Mouse (Mus musculus) neural tube, embryonic 12.5 days (tissue): ENCODE results near the gene Syt13. TPM values are rescaled to one million over a fixed set of nuclear protein-coding genes. Genes with fewer than 3 reads are reported as not detected.

Source experiments
- ATAC-seq: fragments of 200-750 bp; cut with Nextera tagmentation; 2 replicates; pipeline ENCODE4 v1.8.0; 2017; ENCODE audit warnings: low read depth, mild to moderate bottlenecking, moderate TSS enrichment, moderate library complexity; ENCODE audit not compliant: low FRiP score
- H3K27ac ChIP-seq: fragments of 300-500 bp; sonication (generic); 2 replicates; pipeline ENCODE4 v1.5.1; 2016
- H3K27me3 ChIP-seq: fragments of 300-500 bp; sonication (generic); replicated peaks from 2 replicates; pipeline ENCODE4 v1.6.1; 2016; ENCODE audit warnings: mild to moderate bottlenecking
- H3K36me3 ChIP-seq: fragments of 300-500 bp; sonication (generic); 2 replicates; pipeline ENCODE4 v1.6.1; 2016; ENCODE audit warnings: mild to moderate bottlenecking
- H3K4me1 ChIP-seq: fragments of 300-500 bp; sonication (generic); 2 replicates; pipeline ENCODE4 v1.6.1; 2016
- H3K4me2 ChIP-seq: fragments of 300-500 bp; sonication (generic); replicated peaks from 2 replicates; pipeline ENCODE4 v1.6.1; 2016; ENCODE audit warnings: mild to moderate bottlenecking
- H3K4me3 ChIP-seq: fragments of 300-500 bp; sonication (generic); 2 replicates; pipeline ENCODE4 v1.5.1; 2016
- H3K9ac ChIP-seq: fragments of 300-500 bp; sonication (generic); 2 replicates; pipeline ENCODE4 v1.6.1; 2016; ENCODE audit warnings: mild to moderate bottlenecking
- H3K9me3 ChIP-seq: fragments of 300-500 bp; sonication (generic); 2 replicates; pipeline ENCODE4 v1.6.1; 2016; ENCODE audit warnings: mild to moderate bottlenecking
- WGBS: fragments of 180-500 bp; shearing (Covaris S2); methylation state at CpG from one replicate; pipeline ENCODE4 v1.1.7; 2016; 5-methylcytosine and 5-hydroxymethylcytosine counted together
- polyA plus RNA-seq: library from polyadenylated mRNA; unstranded; fragments of >200 nt; fragmentation: Nextera tagmentation; extraction: Ambion mirVana; gene quantifications from 2 replicates; pipeline ENCODE4 v1.2.1, GENCODE M21; 2016

Syt13 gene
- 33.9 and 46.6 TPM in 2 replicates for polyA plus RNA-seq

DNA sequence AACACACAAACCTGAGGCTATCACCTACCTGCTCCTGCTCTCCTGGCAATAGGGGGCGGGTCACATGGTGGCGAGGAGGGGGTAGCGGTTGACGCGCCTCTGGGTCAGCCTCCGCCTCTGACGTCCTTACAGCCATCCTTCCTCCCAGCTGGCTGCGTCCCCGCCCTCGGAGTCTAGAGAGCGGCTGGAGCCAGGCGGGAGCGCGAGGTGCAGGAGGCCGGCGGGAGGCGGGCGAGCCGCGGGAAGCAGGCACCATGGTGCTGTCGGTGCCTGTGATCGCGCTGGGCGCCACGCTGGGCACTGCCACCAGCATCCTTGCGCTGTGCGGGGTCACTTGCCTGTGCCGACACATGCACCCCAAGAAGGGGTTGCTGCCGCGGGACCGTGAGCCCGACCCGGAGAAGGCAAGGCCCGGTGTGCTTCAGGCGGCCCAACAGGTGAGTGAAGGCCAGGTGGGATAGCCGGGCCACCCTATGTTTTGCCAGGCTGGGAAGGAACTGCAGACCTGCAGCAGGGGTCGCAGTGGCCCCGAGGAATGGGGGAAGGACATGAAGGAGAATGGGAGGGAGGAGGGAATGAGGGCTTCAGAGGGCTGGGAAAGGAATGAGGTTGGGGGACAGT lies at the start of gene Syt13:
Gene Syt13 (plus strand): TSS at position 166 of the 621 bp plus-strand sequence.
- under 1% methylated on average over 38 of the region's 38 CpGs for WGBS
- ATAC-seq = peak; percentile 50

DNA sequence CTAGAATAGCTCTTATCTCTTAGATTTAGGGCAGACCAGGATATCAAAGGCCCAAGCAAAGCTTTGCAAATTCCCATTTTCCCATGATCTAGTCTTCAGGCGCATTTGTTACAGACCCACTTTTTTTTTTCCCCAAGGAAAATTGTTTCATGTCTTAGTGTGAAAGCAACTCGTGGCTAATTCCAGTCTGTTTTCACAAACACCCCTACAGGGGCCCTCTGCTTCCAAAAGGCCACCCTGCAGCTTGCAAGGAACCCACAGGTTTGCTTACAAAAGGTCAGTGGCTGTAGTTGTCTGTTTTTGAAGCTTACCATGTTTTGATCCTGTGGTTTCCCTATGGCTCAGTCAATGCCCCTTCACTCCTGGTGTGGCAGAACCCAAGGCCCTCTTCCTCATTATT lies 48.3 kb upstream of the Syt13 start:
- no peak overlapping the region for H3K27ac ChIP-seq
- WGBS = 37% methylated on average over 2 of the region's 2 CpGs

More for the DNA sequence above, at the start of gene Syt13:
- no peaks in the 10 kb centered on the region for H3K9me3 ChIP-seq
- peaks cover 47% of the 10 kb centered on the region for H3K4me1 ChIP-seq
- peak within 1 kb of the TSS; percentile 76 for H3K4me2 ChIP-seq
- H3K9ac ChIP-seq = peak within 1 kb of the TSS; percentile 55
- no peaks in the 10 kb centered on the region for H3K36me3 ChIP-seq
- peaks cover 14% of the 10 kb centered on the region; the same call in 1 of the 2 replicates for H3K27me3 ChIP-seq
- peak within 1 kb of the TSS; percentile 41 for H3K4me3 ChIP-seq
- H3K27ac ChIP-seq = peak within 1 kb of the TSS; percentile 4; the same call in 1 of the 2 replicates

DNA sequence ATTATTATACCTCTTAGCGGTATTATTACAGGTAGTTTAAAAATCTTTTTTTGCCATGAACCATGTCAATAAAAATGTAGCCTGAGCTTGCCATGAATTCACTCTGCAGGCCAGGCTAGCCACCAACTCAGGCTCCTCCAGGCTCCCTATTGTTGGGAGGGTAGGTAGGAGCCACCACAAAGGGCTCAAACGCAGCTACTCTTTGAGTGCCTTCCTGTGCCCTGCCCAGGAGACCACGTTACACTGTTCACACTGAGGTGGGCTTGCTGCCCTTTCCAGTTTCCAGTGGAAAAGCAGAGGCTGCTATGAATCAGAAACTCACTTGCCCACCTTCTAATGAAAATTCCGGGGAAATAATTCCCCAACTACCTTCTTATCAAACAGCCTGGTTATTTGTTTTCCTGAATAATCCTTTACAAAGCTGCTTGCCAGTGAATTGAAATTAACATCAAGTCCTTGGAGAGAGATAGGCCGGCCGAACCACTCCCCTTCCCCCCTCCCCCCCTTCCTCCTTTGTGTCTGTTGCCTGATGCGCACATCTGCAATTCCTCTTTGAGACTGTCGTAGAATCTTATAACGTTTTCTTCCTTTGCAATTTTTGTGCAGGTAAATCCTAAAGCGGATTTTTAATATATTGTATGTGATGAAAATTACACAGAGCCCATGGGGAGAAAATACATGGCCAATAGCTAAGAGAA lies 44.6 kb upstream of the Syt13 start:
- 20% methylated on average over 10 of the region's 10 CpGs for WGBS
- ATAC-seq = no peak

More for the DNA sequence above, 48.3 kb upstream of the Syt13 start:
- Histone ChIP-seq H3K4me3 (no peak overlapping the region), H3K9ac (no peak overlapping the region), H3K4me2 (no peak overlapping the region), H3K36me3 (no peaks in the 10 kb centered on the region), H3K27me3 (no peaks in the 10 kb centered on the region), H3K9me3 (0 out of 2 replicates have a peak, but pooled peaks cover 4% of the 10 kb centered on the region), H3K4me1 (peaks cover 6% of the 10 kb centered on the region)
- ATAC-seq = no peak

DNA sequence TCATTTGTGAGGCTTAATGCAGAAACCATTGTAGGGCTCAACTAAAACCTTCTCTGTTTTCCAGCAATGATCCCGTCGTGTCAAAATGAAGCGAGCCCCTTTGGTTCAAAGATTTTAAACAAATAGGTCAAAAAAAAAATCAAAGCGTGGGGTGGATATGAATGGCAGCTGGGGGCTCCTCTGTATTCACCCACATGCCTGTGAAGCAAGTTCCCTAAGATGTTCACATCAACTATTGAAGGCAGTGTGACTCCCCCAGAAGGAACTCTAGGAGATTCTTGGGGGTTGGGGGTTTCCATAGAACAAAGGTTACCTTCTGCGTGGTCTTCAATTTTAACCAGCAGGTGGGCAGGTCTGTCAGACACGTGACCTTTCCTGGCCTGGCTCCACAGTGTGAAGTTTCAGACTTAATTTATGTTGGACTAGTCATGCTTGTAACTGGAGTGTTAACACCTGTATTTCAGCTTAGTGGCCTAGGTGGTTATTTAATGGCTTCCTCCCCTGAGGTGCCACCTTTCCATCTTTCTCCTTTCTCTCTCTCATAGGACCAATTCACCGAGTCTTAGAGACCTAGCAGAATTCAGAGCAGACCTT lies 43.7 kb upstream of the Syt13 start:
- H3K4me3 ChIP-seq = no peak overlapping the region
- no peak overlapping the region for H3K4me2 ChIP-seq
- 54% methylated on average over 7 of the region's 7 CpGs for WGBS
- no peak overlapping the region for H3K27ac ChIP-seq
- H3K36me3 ChIP-seq = no peaks in the 10 kb centered on the region
- ATAC-seq = no peak
- H3K27me3 ChIP-seq = 0 out of 2 replicates have a peak, but pooled peaks cover 3% of the 10 kb centered on the region
- peaks cover 7% of the 10 kb centered on the region for H3K4me1 ChIP-seq
- 0 out of 2 replicates have a peak, but pooled peaks cover 4% of the 10 kb centered on the region for H3K9me3 ChIP-seq
- no peak overlapping the region for H3K9ac ChIP-seq

More for the DNA sequence above, 44.6 kb upstream of the Syt13 start:
- Histone ChIP-seq H3K27me3 (0 out of 2 replicates have a peak, but pooled peaks cover 3% of the 10 kb centered on the region), H3K9me3 (0 out of 2 replicates have a peak, but pooled peaks cover 4% of the 10 kb centered on the region), H3K9ac (no peak overlapping the region), H3K27ac (no peak overlapping the region), H3K4me1 (peaks cover 6% of the 10 kb centered on the region), H3K4me3 (no peak overlapping the region), H3K4me2 (no peak overlapping the region), H3K36me3 (no peaks in the 10 kb centered on the region)

DNA sequence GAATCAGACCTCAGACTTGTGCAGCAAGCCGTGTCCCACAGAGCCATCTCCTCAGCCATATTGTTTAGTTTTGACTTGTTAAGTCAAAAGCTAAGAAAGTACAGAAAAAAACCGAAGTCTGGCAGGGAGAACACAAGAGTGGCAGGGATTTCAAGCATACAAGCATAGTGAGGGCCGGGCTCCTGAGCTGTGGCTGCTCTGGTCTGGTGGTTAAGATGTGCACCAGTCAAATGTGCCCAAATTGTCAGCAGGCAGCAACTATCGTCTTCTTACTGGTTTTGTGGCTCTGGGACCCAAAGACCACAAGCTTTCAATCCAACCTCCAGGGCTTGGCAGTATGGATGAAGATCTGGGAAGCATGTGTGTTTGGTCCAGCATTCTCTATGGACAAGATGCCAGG lies 42.2 kb upstream of the Syt13 start:
- no peak for ATAC-seq
- H3K4me1 ChIP-seq = peaks cover 20% of the 10 kb centered on the region
- no peak overlapping the region for H3K4me3 ChIP-seq
- H3K36me3 ChIP-seq = no peaks in the 10 kb centered on the region
- no peak overlapping the region for H3K9ac ChIP-seq
- 83% methylated on average over 4 of the region's 4 CpGs for WGBS
- H3K4me2 ChIP-seq = no peak overlapping the region
- H3K27me3 ChIP-seq = 0 out of 2 replicates have a peak, but pooled peaks cover 3% of the 10 kb centered on the region
- H3K27ac ChIP-seq = no peak overlapping the region
- H3K9me3 ChIP-seq = 0 out of 2 replicates have a peak, but pooled peaks cover 4% of the 10 kb centered on the region

DNA sequence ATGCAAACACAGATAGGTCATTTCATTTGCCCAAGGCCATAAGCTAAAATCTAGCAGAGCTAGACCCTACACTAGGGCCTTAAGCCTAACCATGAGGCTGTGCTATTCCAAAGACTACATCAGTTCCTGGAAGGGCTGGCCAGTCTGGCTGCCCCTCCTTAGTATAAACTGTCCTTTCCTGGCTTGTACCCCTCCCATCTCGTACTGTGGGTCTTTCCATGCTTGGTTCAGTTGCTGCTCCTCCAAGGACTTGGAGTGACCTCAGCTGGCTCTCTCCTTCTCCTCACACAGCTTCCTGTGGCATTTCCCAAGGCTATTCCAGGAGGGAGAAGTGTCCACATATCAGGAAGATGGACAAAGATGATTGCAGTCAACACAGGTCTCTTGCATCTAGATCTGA lies 40.3 kb upstream of the Syt13 start:
- no peak for ATAC-seq
- Histone ChIP-seq H3K4me3 (no peak overlapping the region), H3K9ac (no peak overlapping the region), H3K36me3 (no peaks in the 10 kb centered on the region), H3K9me3 (no peaks in the 10 kb centered on the region), H3K4me1 (peaks cover 34% of the 10 kb centered on the region), H3K4me2 (no peak overlapping the region), H3K27me3 (0 out of 2 replicates have a peak, but pooled peaks cover 3% of the 10 kb centered on the region), H3K27ac (no peak overlapping the region)
- WGBS = 86% methylated on average over 1 of the region's 1 CpGs

DNA sequence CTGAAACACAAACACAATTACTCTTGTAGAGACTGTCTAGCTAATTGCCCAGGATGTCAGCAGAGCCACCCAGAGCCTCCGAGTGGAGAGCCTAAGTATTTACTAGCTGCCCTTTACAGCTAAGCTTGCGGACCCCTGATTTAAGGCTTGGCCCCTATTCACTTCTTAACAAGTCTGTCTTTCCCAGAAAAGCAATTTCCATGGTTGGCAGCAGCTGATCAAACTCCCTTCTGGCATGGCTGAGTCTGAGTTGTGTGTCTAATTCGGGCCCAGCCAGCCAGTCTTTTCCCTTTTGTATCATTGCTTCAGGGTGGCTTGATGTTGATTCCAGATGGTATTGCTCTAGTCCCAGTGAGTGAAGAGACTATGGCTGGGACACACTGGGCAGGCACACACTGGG lies 37.4 kb upstream of the Syt13 start:
- peak; percentile 71 for ATAC-seq
- H3K9me3 ChIP-seq = no peaks in the 10 kb centered on the region
- H3K4me1 ChIP-seq = peaks cover 28% of the 10 kb centered on the region
- no peak overlapping the region for H3K4me2 ChIP-seq
- no peaks in the 10 kb centered on the region for H3K36me3 ChIP-seq
- H3K9ac ChIP-seq = no peak overlapping the region
- 0 out of 2 replicates have a peak, but pooled peaks cover 3% of the 10 kb centered on the region for H3K27me3 ChIP-seq
- WGBS = 21% methylated on average over 3 of the region's 3 CpGs
- no peak overlapping the region for H3K4me3 ChIP-seq
- H3K27ac ChIP-seq = 0 out of 2 replicates have a peak overlapping the region, but pooled peaks have one; percentile 21

DNA sequence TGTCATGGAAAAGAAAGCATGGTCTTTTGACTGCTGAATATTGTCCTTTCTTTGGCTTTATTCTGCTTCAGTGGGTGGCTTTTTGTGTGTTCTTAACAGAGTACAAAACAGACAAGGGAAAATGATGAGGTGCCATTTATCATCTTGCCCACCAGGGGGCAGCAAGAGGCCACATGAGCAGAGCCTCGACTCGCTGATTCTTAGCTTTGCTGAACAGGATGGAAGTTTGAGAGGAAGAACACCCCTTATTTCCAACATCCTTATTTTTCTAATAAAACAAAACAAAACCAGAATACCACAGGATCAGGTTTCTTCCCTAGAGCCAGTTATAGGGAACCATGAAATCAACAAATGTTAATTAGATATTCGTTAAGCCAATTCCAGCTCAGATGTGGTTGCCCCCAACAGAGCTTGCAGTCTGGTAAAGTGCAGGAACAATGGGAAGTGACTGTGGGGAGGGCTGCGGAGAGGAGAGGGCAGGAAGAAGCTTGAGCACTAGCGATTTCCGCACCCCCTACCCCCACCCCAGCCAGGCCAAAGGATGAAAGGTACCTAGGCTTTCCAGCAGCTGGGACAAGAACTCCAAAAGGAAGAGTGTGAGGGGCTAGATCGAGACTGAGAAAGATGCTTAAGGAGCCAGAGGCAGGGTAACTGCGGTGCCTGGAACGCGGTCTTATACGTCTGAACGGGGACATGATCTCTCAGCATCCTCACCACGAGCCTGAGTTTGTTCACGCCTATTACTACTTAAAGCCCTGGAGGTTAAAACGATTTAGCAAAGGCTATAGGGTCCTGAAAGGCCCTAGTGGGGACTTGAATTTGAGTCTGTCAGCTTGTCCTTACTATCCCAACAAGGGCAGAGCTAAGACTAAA lies 31.6 kb upstream of the Syt13 start:
- H3K9ac ChIP-seq = no peak overlapping the region
- no peaks in the 10 kb centered on the region for H3K36me3 ChIP-seq
- H3K4me3 ChIP-seq = no peak overlapping the region
- H3K27me3 ChIP-seq = no peaks in the 10 kb centered on the region
- H3K4me2 ChIP-seq = peak overlapping the region; percentile 26
- H3K9me3 ChIP-seq = no peaks in the 10 kb centered on the region
- no peak overlapping the region for H3K27ac ChIP-seq
- 2% methylated on average over 15 of the region's 15 CpGs for WGBS
- peaks cover 15% of the 10 kb centered on the region for H3K4me1 ChIP-seq
- ATAC-seq = peak; percentile 56

DNA sequence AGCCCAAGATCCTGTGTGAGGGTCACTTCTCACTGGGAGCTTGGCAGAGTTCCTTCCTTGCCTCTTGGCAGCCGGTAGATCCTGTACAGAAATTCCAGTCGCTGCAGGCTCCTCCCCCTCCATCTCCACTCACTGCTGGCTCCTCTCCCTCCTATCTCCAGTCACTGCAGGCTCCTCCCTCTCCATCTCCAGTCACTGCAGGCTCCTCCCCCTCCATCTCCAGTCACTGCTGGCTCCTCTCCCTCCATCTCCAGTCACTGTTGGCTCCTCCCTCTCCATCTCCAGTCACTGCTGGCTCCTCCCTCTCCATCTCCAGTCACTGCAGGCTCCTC lies 31.0 kb upstream of the Syt13 start:
- H3K27me3 ChIP-seq = no peaks in the 10 kb centered on the region
- no peak overlapping the region; the same call in 1 of the 2 replicates for H3K4me2 ChIP-seq
- no peaks in the 10 kb centered on the region for H3K9me3 ChIP-seq
- H3K27ac ChIP-seq = no peak overlapping the region
- H3K4me1 ChIP-seq = peaks cover 15% of the 10 kb centered on the region
- no peaks in the 10 kb centered on the region for H3K36me3 ChIP-seq
- 0% methylated on average over 2 of the region's 2 CpGs for WGBS
- H3K4me3 ChIP-seq = no peak overlapping the region
- no peak overlapping the region for H3K9ac ChIP-seq
- ATAC-seq = no peak

DNA sequence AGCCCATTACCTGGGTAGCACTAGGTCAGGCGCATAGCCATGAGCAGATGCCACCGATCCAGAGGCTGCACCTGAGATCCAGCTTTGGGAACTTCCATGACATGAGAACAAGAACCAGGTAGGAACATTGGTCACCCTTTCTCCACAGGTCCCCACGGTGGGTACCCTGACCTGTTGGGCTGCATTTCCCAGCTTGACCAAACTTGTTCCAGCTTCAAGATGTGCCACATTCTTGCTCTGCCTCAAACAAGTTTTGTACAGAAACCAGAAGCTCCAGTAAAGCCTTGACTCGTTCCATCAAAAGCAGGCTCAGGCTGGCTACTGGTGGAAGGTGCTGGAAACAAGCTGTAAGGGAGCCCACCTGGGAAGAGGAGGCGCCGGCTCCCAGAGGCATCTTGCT lies 29.9 kb upstream of the Syt13 start:
- H3K4me1 ChIP-seq = peaks cover 7% of the 10 kb centered on the region
- H3K9me3 ChIP-seq = no peaks in the 10 kb centered on the region
- H3K27ac ChIP-seq = no peak overlapping the region
- no peaks in the 10 kb centered on the region for H3K36me3 ChIP-seq
- no peak for ATAC-seq
- H3K9ac ChIP-seq = no peak overlapping the region
- H3K27me3 ChIP-seq = no peaks in the 10 kb centered on the region
- H3K4me3 ChIP-seq = no peak overlapping the region
- no peak overlapping the region for H3K4me2 ChIP-seq
- WGBS = 88% methylated on average over 6 of the region's 6 CpGs

DNA sequence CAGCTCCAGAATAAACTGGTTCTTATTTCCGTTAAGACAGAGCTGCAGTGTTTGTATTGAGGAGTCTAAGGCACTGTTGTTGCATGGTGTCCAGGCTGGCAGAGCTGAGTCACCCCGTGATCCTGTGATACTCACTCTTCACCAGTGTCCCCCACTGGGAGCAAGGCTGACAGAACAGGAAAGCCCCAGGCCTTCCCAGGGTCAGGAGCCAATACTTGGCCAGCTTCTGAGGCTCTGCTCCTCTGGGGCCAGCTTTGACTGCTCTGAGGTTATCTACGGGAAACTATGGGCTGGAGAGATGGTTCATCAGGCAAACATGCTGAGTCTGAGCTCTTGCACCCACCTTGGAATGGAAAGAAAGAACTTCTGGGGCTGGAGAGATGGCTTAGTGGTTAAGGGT lies 28.0 kb upstream of the Syt13 start:
- H3K4me1 ChIP-seq = peaks cover 7% of the 10 kb centered on the region
- H3K4me2 ChIP-seq = no peak overlapping the region
- ATAC-seq = no peak
- H3K27me3 ChIP-seq = no peaks in the 10 kb centered on the region
- 82% methylated on average over 3 of the region's 3 CpGs for WGBS
- no peaks in the 10 kb centered on the region for H3K36me3 ChIP-seq
- no peak overlapping the region for H3K27ac ChIP-seq
- H3K4me3 ChIP-seq = no peak overlapping the region
- H3K9me3 ChIP-seq = no peaks in the 10 kb centered on the region
- H3K9ac ChIP-seq = no peak overlapping the region
